Mouse (Mus musculus) testis, postnatal 14 days (tissue): ENCODE data around the gene Apaf1.

ENCODE experiments used
- DNase-seq: peaks from one replicate; pipeline ENCODE4 v3.0.0; 2021; ENCODE audit warnings: low spot score

Gene Apaf1

DNA sequence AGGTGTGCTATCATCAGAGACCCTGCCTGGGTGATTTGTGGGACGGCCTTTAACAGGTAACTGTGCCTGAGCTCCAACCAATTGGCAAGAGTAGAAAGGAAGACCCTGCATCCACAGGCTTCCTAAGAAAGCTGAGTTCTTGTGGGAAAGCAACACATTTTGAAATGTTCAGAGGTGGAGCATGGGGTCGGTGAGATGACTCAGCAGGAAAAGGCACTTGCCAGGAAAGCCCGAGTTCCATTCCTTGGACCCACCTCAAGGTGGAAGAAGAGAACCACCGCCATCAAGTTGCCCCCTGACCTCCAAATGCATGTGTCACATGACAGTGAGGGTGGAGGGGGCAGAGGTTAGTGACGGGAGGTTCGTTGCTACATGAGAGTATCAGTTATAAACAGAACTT lies 108.1 kb downstream of the Apaf1 start:
- no peak for DNase-seq

DNA sequence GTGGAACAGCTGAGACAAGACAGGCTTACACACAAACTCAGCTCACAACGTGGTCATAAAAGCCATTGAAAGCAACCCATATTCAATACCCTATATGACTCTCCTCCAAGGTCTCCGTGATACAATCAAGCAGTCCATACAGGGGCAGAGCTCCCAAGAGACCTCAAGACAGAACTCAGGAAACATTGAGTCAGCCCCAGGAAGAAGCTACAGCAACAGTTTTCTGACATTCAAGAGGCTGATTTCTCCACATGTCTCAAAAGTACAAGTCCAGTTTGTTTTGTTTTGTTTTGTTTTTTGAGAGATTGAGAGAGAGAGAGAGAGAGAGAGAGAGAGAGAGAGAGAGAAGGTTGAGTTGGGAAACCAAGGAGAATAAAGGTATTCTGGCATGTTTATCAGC lies 108.5 kb downstream of the Apaf1 start:
- no peak for DNase-seq

DNA sequence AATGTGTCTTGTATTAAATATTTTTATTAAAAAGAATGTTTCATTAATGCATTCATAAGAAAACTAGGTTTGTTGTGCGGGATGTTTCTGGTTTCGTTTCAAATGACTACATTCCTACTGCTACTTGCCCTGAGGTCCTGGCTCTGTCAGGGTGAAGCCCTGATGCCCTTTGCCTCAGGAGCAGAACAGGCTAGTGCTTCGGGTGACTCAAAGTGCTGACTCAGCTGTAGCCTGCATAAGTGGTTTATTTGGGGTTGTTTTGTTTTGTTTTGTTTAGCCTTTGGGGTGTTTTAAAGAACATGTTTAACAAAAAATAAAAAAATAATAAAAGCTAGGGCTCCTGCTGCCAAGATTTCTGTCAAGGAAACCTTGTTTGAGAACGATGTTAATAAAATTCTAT lies 112.0 kb downstream of the Apaf1 start:
- no peak for DNase-seq

DNA sequence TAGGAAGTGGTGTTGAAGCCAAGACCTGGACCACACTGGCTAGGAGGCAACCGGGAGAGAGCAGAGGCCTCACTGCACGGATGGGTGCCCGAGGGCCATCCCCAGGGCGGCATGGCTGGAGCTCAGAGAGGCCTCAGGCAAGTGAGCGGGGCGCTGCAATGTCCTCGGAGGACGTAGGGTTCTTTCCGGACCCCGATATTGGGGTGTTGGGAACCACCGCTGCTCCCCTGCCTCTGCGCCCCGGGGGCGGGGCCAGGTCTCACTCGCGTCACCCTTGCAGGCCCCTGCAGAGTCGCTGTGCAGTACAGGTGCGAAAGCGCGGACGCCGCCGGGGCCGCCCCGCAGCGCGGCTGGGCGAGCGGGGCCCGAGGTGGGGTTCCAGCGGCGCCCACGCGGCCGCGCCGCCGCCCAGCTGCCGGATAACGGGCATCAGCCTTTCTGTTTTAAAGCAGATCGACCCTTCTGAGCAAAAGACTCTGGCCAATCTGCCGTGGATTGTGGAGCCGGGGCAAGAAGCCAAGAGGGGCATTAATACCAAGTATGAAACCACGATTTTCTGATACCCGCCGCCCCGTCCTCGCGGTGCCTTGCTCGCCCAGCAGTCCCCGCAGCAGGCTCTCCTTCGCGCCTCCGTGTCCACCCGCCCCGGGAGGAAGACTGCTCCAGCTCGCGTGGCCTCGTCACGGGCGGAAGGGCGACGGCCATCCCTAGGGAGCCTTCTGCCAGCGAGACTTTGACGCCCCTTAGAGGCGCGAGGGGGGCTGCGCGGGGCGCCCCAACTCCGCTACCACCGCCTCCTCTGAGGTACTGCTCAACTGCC lies 113.0 kb downstream of the Apaf1 start:
- peak; percentile 24 for DNase-seq

DNA sequence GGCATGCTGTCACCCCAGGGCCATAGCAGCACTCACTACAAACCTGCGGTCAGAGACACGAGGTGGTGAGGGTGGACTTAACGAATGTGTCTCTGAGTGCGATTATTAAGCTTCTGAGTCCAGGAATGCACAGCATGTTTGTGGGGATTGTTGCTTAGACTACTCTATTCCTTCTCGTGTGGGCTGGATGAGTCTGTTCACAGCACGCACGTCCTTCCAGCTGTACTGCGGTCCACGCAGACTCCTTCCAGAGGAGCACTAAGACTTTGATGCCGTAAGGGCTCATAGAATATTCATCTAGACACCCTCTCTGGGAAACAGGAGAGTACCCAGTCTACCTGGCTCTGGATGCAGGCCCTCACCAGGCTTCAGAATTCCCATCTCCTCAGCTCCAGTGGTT lies 114.3 kb downstream of the Apaf1 start:
- DNase-seq, result no peak

DNA sequence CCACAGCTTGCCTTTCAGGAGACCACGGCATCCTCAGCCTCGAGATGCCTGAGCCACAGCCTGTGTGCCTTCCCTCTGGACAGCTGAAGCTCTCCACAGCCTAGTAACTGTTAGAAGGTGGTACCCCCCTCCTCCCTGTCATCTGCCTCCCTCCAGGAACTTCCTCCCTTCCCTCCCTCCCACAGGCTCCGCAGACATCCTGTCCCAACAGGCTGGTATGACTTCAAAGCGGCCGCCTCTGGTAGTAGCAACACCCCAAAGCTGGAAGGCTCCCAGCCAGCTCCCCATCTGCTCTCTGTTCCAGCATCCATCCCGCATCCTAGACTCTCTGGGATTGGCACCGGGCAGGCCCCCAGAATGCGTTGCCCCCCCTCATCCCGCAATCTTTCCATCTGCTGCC lies 115.7 kb downstream of the Apaf1 start:
- no peak for DNase-seq

DNA sequence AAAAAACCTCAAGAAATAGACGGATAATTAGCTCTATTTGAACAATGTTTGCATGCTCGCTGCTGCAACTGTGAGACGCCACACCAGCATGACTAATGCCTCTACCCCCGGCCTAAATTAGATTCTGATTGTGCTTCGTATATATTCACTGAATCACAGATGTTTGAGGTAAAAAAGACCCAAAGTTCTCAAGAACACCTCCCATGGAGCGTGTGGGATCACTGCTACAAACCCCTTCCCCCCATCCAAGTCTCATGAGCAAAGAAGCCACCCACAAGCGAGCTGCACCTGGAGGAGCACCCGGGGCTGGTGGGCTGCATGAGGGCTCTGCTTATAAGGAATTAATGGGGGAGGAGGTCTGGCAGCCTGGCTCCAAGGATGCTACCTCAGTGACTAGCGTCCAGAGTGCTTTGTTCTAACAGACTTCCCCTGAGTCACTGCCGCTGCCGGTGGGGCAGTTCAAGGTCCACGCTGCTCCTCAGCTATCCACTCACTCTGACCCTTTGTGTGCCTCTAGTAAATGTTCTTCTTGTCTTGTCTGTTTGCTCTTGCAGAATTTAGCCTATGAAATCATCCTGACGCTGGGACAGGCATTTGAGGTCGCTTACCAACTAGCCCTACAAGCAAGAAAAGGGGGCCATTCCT lies 116.8 kb downstream of the Apaf1 start:
- no peak for DNase-seq

DNA sequence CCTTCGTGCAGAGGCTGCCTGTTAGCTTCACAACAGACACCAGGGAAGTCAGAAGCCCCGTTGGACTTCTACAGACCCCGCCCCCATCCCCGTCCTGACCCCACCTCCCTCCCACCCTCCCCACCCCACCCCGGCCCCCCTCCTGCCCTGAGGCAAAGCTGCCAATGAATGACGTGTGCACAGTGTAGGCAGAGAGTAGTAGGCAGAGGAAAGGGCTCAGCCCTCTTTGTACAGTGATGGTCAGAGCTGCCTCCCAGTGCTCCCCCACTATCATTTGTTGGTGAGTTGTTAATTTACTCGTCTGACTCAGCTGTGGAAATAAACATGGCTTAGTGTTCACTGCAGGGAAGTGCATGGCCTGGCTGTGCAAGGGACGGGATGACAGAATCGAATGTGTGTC lies 118.1 kb downstream of the Apaf1 start:
- DNase-seq, result no peak

DNA sequence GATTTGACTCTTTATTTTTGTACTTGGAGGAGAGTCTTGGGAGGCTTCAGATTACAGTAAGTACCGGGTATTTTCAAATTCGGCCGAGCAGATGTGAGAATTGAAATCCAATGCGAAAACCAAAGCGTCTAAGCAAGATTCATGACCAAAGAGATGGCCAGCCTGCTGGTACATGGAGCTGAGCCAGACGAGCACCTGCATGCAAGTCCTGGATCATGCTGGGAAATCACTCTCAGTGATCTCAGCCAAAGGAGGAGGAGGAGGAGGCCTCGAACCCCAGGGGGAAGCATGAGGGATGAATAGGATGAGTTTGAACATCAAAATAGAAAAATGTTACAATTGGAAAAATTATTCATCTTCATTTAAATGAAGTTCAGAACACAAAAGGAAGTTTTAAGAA lies 122.2 kb downstream of the Apaf1 start:
- no peak for DNase-seq

DNA sequence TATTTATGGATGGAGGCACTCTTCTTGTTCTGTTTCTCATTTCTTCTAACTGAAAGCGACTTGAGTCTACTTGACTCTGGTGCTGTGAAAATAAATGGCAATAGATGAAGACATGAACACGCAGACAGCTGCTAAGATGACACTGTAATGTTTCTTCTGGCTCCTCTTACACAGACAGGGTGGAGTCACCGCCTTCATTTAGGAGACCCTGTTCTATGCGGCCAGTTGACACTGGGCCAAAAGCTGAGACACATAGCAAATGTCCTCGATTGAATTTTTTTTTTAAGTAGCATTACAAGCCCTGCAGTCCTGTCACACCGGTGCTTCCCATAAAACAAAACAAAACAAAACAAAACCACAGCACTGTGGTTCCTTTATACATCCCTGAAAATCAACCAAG lies 128.7 kb downstream of the Apaf1 start:
- no peak for DNase-seq

DNA sequence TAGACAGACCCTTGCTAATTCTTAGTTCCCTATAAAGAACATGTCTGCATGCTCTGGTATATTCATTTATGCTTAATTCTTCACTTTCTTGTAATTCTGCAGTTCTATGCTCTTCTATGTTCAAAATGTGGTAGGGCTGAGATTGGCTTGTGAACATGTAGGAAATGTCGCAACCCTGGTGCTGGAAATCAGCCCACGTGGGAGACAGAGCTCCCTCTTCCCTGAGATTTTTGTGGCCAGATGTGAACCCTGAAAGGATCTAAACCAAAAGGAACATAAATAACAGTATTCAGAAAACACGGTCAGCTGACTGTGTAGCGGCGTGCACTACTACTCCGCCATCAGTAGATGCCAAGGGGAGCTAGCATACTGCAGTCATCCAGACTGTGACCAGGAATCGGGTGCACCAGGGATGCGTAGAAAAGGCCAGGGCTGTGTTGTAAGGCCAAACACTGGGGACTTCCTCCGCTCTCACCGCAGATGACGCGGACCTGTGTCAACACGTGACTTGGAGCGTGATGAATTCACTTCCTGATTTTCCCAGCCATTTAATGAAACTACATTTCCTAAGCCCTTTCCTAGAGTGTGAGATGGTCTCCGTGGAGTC lies 129.4 kb downstream of the Apaf1 start:
- DNase-seq, result no peak

DNA sequence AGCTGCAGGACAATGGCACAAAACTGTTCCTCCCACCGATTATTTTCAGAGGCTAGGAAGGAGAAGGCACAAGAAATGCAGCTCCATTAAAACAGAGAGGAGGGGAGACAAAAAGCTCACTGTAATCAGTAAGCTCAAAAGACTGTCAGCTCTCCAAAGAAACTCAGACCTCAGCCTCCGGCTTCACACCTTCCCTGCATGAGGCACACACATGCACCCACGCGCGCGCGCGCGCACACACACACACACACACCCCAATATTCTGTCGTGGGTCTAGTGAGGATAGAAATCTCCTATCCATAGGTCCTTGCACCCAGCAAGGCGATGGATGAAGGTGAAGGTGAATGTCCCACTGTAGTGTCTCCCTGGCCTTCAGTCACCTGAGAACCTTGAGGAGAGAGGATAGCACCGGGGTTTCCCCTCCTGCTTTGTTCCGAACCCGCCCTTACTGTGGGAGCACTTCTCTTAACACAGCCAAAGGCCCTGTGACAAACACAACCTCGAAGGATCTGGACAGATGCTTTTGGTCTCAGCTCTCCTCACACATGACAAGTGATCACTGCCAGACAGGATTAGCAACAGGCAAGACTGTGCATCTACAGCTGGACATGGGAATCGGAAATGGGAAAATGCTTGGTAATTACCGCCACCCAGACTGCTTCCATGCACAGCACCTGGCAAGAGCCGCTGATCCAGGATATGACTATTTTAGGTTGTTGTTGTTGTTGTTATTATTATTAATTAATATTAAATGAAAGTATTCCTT lies 134.8 kb downstream of the Apaf1 start:
- DNase-seq, result no peak

DNA sequence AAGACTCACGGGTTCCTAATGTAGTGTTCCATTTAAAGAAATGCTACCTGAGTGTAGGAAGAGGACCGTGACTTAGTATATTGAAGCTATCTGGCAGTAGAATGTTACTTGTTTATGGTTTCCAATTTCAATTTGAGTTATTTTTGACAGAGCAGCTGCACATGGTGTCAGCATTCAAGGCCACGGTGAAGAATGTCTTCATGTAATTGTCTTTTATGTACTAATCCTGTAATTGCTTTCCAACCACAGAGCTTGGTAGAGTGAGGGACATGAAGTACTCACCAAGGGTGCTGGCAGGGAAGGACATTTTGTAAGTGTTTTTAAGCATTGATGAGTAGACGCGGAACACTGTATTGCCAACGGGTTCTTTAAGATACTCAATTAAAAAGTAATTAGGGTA lies 135.5 kb downstream of the Apaf1 start:
- DNase-seq, result no peak

DNA sequence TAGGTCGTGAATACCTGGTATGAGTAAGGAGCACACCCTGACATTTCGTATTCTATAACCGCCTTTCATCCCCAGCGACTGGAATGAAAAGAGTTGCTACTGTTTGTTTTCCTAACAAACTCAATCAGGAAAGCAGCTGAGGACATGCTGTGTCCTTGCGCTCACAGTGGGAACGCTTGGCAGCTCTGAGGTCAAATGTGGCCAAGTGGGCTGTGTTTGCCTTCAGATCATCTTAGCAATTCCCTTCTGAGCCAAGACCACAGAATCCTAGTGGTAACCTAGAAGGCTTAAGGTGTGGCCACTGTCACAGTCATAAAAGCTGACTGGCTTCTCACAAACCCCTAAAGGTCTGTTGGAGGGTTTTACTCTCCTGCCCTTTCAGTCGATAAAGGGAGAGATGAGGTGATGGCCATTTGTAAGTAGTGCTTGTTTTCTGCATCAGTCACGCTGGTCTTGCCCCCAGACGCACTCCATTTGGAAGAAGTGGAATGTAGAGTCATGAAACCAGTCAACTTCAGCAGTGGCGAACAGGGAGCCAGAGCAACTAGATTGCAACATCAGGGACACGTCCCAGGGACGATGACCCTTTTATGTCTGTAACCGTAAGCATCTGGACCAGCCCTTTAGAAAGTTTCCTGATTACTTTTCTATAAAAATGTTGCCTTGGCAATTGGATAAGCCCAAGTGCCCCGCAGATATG lies 140.4 kb downstream of the Apaf1 start:
- no peak for DNase-seq

DNA sequence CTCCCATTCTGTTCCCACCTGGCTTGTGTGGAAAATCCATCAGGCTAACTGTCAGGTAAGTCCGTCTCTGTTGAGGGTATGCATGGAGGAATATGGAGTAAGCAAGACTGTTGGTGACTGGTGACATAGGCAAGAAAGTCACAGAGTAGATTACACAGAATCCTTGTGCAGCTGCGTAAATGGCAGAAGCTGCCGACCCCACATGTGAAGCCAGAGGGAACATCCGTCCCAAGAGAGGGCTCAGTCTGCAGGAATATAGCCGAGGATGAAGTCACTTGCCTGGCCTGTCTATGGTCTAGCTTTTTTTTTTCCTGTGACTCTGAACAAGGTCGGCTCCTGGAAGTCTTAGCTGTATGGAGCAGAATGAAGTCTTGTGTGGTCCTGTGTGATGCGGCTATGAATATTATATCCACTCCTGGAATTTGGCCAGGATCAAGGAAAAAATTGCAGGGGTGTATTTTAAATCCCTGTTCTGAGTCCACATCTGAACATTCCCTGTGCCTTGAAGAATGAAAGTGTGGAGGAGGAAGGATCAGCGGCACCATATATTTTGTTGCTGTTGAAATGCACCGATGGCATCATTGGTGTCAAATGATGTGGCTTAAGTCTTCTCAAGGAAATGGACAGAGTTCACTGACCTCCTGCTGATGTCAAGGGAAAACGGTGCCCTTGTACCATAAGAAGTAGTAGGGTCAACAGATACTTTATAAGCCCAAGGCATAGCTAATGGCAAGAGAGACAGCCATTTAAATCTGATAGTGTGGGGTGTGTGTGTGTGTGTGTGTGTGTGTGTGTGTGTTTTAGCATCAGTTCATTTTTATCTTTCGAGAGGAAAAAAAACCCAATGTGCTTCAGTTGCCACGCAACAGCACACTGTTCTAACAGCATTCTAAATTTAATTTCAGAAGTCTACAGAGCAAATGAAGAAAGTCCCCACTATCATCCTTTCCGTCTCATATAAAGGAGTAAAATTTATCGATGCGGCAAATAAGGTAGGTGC lies 141.7 kb downstream of the Apaf1 start:
- DNase-seq, result no peak
